Mouse (Mus musculus) cerebellum, adult 9-11 months (tissue): ENCODE data around the gene Aen.

Experiments
- DNase-seq: peaks from one replicate; pipeline ENCODE4 v3.0.0; 2022

Aen gene

GRCm38 (mm10) chr7:78953886-78954572 is 58.4 kb downstream of the Aen start:
- DNase-seq, result no peak

GRCm38 (mm10) chr7:78954619-78955018 is 59.0 kb downstream of the Aen start:
- DNase-seq, result no peak

DNA sequence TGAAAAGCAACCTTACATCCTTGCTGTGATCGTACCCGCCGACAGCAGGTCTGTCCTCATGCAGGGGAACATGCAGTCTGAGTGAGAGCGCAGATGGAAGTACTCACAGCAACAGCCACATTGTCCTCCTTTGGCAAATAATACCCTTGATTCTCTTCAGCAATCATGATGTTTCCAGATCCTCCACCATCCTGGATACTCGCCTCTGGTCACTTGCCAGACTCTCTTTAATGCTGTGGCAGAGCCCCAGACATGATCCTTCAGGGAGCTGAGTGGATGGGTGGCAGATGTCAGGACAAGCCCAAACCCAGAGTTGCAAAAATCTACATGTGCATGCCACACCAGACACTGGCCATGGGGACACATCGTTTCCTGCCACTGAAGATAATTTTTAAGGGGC is 59.4 kb downstream of the Aen start:
- DNase-seq, result no peak

DNA sequence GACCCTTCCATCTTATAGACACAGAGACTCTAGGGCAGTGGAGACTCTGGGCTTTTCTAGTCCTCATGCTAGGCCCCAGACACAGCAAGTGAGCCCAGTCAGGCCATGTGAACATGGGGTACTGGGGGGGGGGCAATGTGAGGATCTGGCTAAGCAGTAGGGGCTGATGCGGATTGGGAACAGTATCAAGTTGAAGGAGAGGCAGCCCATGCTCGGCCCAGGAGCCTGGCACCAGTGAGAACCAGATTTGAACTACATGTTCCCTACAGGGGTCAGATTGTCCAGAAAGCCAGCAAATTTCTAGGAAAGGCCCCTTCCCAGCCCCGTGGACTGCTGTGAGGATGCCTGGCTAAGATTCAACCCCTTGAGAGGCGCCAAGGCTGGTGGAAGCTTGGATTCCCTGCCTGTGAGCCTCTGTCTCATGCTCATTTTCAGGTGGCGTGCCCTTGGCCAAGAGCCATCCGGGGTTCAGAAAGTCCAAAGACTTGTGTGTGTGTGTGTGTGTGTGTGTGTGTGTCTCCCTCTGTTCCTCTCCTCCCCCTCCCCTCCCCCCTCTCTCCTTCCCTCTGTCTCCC is 62.9 kb downstream of the Aen start:
- DNase-seq, result no peak
